Mouse (Mus musculus): ENCODE results near the gene Rbpjl.

Gene Rbpjl

GRCm38 (mm10) chr2:164445399-164446085 is 42.6 kb downstream of the Rbpjl start:
- no peak for DNase-seq (ENCODE audit: low spot score in 2 of 2)

- no peak for DNase-seq (ENCODE audit: low spot score in 2 of 2)
Measured at GRCm38 (mm10) chr2:164446086-164446469, 43.1 kb downstream of the Rbpjl start.

GRCm38 (mm10) chr2:164448140-164448539 is 45.2 kb downstream of the Rbpjl start:
- DNase-seq (ENCODE audit: low spot score in 2 of 2) = no peak

- DNase-seq (ENCODE audit: low spot score in 2 of 2) = no peak
Measured at GRCm38 (mm10) chr2:164448921-164449320, 46.0 kb downstream of the Rbpjl start.

GRCm38 (mm10) chr2:164449341-164450042 is 46.6 kb downstream of the Rbpjl start:
- DNase-seq (ENCODE audit: low spot score in 2 of 2) = no peak

DNA sequence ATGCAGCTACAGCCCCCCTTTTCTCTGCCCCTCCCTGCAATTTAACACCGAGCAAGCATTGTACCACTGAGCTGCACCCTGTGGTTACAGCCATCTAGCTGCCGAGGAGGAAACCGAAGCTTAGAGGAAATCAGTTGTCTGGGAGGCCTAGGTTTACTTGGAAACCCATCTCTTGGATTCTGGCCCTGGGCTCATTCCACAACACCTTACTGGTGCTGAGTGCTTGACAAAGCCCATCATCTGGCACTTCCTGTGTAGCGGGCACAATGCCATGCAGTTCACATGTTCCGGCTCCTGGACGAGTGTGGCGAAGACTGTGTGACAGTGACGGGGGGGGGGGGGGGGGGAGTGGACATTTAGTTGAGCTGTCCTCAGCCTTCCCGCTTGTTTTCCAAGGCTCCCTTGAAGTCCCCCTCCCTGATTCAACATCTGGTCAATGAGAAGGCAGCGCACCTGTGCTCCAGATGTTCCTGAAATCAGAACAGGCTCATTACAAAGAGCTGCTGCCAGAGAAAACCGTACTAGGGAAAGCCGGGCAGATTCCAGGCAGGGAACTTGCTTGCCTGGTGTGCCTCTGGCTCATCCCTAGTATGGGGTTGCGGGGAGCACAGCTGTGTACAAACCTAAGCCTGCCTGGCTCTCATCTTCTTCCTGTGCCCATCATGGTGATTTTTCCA is 49.2 kb downstream of the Rbpjl start:
- no peak for DNase-seq (ENCODE audit: low spot score in 2 of 2)

DNA sequence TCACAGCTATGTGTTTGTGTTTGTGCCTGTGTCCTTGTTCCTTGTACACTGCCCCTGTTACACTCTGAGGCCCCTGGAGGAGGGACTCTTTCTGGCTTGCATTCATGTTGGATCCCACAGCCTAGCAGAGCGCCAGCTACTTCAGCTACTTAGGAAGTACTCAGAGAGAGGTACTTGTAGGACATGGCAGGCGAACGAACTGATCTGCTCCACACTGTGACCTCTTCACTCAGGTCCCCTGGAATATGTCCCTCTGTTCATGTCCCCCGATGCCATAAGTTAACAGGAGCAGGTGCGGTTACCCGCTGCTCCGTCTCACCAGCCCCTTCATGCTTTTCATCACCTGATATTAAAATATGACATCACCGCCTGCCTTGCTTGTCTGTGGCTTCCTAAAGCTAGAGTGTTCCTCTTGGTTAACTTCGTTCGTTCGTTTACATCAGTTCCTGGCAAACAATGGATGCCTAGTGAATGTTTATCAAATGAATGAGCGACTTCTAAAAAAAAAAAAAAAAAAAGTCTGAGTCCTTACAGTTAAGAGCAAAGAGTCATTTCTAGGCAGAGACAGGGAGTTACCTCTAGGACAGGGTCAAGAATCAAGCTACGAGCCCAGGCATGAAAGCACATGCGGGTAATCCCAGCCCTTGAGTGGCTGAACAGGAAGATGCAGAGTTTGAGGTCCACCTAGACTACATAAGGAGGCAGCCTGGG is 50.3 kb downstream of the Rbpjl start:
- no peak for DNase-seq (ENCODE audit: low spot score in 2 of 2)

GRCm38 (mm10) chr2:164453887-164454500 is 51.1 kb downstream of the Rbpjl start:
- no peak for DNase-seq (ENCODE audit: low spot score in 2 of 2)

- DNase-seq (ENCODE audit: low spot score in 2 of 2) = peak; percentile 83 to 85
Measured at GRCm38 (mm10) chr2:164454846-164455245, 51.9 kb downstream of the Rbpjl start.

DNA sequence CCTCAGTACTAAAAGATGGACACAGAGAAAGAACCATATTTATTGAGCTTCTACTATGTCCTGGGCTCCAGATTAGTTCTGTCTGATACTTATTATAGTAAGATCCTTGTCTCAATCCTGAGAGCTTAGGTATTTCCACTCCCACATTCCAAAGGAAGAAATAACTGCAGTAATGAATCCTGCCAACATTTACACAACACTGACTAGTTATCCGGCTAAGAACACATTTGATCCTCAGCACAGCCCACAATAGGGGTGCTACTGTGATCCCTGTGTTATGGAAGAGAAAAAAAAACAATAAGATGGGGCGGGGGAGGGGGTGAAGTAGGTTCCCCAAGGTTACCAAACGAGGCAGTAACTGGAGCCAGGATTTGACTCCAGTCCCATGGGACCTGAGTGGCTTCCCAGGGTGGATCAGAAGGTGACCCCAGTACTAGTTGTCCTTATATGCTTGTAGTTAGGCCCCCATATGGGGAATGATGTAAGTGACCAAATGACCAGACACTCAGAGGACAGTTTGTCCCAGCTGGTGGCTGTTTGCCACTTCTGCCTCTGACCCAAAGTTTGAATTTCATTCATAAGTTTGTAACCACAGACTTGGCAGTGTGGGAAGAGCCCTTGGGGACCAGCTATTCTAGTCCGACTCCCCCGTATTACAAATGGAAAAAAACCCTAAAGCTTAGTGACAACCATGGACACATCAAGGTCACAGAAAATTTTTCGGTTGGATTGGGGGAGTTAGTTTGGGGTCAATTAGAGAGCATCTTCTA is 52.7 kb downstream of the Rbpjl start:
- no peak for DNase-seq (ENCODE audit: low spot score in 2 of 2)

GRCm38 (mm10) chr2:164456413-164456812 is 53.5 kb downstream of the Rbpjl start:
- no peak for DNase-seq (ENCODE audit: low spot score in 2 of 2)

GRCm38 (mm10) chr2:164456864-164457300 is 53.9 kb downstream of the Rbpjl start, which contains the start of gene Sys1:
TSS of gene Sys1 (plus strand) at chr2:164456964.
- DNase-seq (ENCODE audit: low spot score in 2 of 2) = peak; percentile 45 to 47

DNA sequence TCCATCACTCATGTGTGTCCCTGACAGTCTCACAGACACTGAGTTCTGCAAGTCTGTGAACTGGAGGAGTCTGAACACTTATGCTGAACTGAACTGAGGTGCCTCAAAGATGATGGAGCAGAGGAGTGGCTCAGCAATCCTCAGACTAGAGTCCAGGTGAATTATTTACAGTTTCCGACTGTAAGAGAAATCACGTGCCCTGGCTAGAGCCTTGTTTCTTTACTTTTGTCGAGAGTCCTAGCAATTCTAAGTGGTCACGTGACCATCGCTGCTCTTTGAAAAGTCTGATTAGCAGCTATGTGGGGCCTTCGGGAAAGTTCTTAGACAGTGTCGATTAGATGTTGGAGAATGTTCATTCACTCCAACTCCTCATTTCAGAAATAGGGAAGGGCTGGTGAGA is 55.0 kb downstream of the Rbpjl start:
- no peak for DNase-seq (ENCODE audit: low spot score in 2 of 2)

DNA sequence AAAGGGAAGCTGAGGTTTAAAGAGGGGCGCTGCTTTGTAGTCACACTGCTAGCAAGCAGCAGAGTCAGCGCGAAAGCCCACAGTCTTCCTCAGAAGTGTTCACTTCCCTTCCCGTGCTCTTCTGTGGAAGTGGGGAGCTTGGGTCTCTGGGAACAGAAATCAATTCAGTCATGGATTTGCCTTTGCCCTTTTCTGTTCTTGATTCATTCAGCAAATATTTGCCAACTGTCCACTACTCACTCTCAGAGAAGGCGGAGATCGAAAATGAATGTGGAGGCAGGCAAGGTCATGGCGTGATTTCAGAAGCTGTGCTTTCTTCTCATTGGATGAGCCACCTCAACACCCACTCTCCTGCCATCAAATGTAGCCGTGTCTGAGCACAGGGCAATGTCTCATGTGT is 55.6 kb downstream of the Rbpjl start:
- no peak for DNase-seq (ENCODE audit: low spot score in 2 of 2)

- peak; percentile 98 for DNase-seq (ENCODE audit: low spot score in 2 of 2)
Measured at GRCm38 (mm10) chr2:164460745-164461551, 58.0 kb downstream of the Rbpjl start, which contains the start of gene Gm20458. TSS of gene Gm20458 (plus strand) at chr2:164460967.

All from right cerebral cortex, postnatal 10 days (tissue).